Mouse (Mus musculus): ENCODE results near the gene Lama2.
"Not testable (repeated sequence)": the region's sequence is repeated elsewhere in the genome, so short reads cannot be mapped to it uniquely, and the experiment has no call there.

DNA sequence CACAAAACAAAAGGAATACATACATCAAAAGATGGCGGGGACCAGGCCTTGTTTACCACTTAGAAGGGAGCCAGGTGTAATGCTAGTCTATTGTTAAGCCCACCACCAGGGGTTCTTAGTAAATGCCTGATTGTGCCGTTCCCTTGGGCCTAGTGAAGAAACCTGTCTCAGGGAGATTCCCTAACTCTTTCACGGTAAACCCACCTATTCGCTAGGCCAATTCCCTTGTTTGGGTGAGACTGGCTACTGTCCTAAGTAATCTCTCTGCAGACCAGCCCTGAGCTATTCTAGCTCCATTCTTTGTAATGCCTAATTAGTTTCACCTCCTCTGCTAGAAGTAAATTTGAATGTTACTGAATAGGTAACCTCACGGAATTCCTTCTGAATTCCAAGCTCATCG lies 683.5 kb downstream of the Lama2 start:
- not testable (repeated sequence) for TF ChIP-seq CTCF, EP300 (IDR thresholded peaks at IDR 0.05)

All from lung, postnatal 0 days (tissue).